Mouse (Mus musculus) mesoderm, embryonic 11.5 days (tissue): Measurements from ENCODE around the gene Cirbp.
A peak's percentile ranks its signal among the peaks of the same experiment; 100 is the strongest.

ENCODE experiments used
- DNase-seq: peaks from one replicate; pipeline ENCODE4 v3.0.0-alpha.2; 2012; ENCODE audit warnings: low read depth, low spot score

The Cirbp gene

GRCm38 (mm10) chr10:80137626-80138552 lies 27.9 kb upstream of the Cirbp start:
- DNase-seq: no peak

GRCm38 (mm10) chr10:80138553-80139438 lies 27.0 kb upstream of the Cirbp start, which contains the start of gene Atp5d:
Gene Atp5d (plus strand): TSS chr10:80138632.
- DNase-seq: no peak

- DNase-seq: no peak
Observed at GRCm38 (mm10) chr10:80139439-80139775, 26.4 kb upstream of the Cirbp start.

GRCm38 (mm10) chr10:80139975-80140665 lies 25.7 kb upstream of the Cirbp start:
- no peak for DNase-seq

GRCm38 (mm10) chr10:80140666-80141035 lies 25.1 kb upstream of the Cirbp start, which contains the start of gene Cbarp:
Gene Cbarp (minus strand): TSS chr10:80140835.
- no peak for DNase-seq

- peak; percentile 95 for DNase-seq
Observed at GRCm38 (mm10) chr10:80141243-80141642, 24.5 kb upstream of the Cirbp start.

GRCm38 (mm10) chr10:80141786-80142529 lies 23.8 kb upstream of the Cirbp start:
- peak; percentile 99 for DNase-seq

- no peak for DNase-seq
Observed at GRCm38 (mm10) chr10:80142530-80142925, 23.3 kb upstream of the Cirbp start.

- no peak for DNase-seq
Observed at GRCm38 (mm10) chr10:80143664-80144063, 22.1 kb upstream of the Cirbp start.

GRCm38 (mm10) chr10:80144159-80144558 lies 21.6 kb upstream of the Cirbp start:
- no peak for DNase-seq

GRCm38 (mm10) chr10:80144864-80145838 lies 20.6 kb upstream of the Cirbp start:
- no peak for DNase-seq

GRCm38 (mm10) chr10:80145896-80146295 lies 19.9 kb upstream of the Cirbp start:
- DNase-seq: no peak

- DNase-seq: no peak
Observed at GRCm38 (mm10) chr10:80146568-80147011, 19.2 kb upstream of the Cirbp start.

- DNase-seq: no peak
Observed at GRCm38 (mm10) chr10:80147146-80147718, 18.6 kb upstream of the Cirbp start.

GRCm38 (mm10) chr10:80147719-80148601 lies 17.8 kb upstream of the Cirbp start, which contains the start of gene Midn:
Gene Midn (plus strand): TSS chr10:80148272.
- peak; percentile 79 for DNase-seq

GRCm38 (mm10) chr10:80148610-80149290 lies 17.0 kb upstream of the Cirbp start:
- DNase-seq: peak; percentile 96
